Mouse (Mus musculus) CH12.LX (cell line): ENCODE results near the gene Cox6a1. TPM values are rescaled to one million over a fixed set of nuclear protein-coding genes. Genes with fewer than 3 reads are reported as not detected.

Experiments
- DNase-seq: peaks from one replicate; pipeline ENCODE4 v3.0.0-alpha.2; 2013; ENCODE audit errors: extremely low read depth
- H3K27ac ChIP-seq: 2 replicates; pipeline ENCODE4 v1.5.1; 2012; ENCODE audit warnings: low read depth, mild to moderate bottlenecking, control low read depth, moderate library complexity; ENCODE audit not compliant: insufficient read depth
- H3K27me3 ChIP-seq: replicated peaks from 2 replicates; pipeline ENCODE3; 2012; ENCODE audit warnings: inconsistent platforms
- H3K36me3 ChIP-seq, 2 experiments: replicated peaks in 1 of 2; 2 replicates each; pipeline versions ENCODE3 to v1.6.1; 2012; ENCODE audit warnings: inconsistent platforms in 1 of 2, low read length in 1 of 2, mild to moderate bottlenecking in 1 of 2, mixed read lengths in 1 of 2, moderate library complexity in 1 of 2; ENCODE audit not compliant: control insufficient read depth in 1 of 2, insufficient read depth in 1 of 2
- H3K4me1 ChIP-seq, 2 experiments: 2 replicates each; pipeline ENCODE4 v1.6.1; 2012; ENCODE audit warnings: inconsistent platforms in 1 of 2, moderate library complexity in 1 of 2; ENCODE audit not compliant: insufficient read depth in 2 of 2, control insufficient read depth in 1 of 2
- H3K4me2 ChIP-seq: 2 replicates; pipeline ENCODE4 v1.6.1; 2012; ENCODE audit warnings: low read depth, mild to moderate bottlenecking, control low read depth; ENCODE audit not compliant: poor library complexity, insufficient read depth, severe bottlenecking
- H3K4me3 ChIP-seq, 3 experiments: fragments of 150-350 bp in 1 of 3; sonication (generic) in 1 of 3; replicated peaks in 1 of 3; 2 replicates each; pipeline versions ENCODE3 to v1.5.1; 2011 to 2012; ENCODE audit warnings: low read depth in 2 of 3, low read length in 2 of 3, mild to moderate bottlenecking in 2 of 3, moderate library complexity in 2 of 3, control low read depth in 1 of 3, improper control_type of control experiment in 1 of 3, inconsistent platforms in 1 of 3, mixed read lengths in 1 of 3; ENCODE audit not compliant: poor library complexity in 1 of 3
- H3K79me2 ChIP-seq: replicated peaks from 2 replicates; pipeline ENCODE4 v1.6.1; 2012; ENCODE audit warnings: mild to moderate bottlenecking, moderate library complexity; ENCODE audit not compliant: control insufficient read depth, poor library complexity, insufficient read depth, severe bottlenecking; ENCODE audit errors: extremely low read depth
- H3K9ac ChIP-seq: 2 replicates; pipeline ENCODE4 v1.6.1; 2012; ENCODE audit warnings: low read depth, mild to moderate bottlenecking, control low read depth, moderate library complexity; ENCODE audit not compliant: insufficient read depth
- H3K9me3 ChIP-seq: replicated peaks from 2 replicates; pipeline ENCODE3; 2012; ENCODE audit warnings: low read length, inconsistent platforms, mixed read lengths
- BHLHE40 ChIP-seq: IDR thresholded peaks from 2 replicates; pipeline ENCODE4 v1.6.1; 2011; ENCODE audit warnings: mild to moderate bottlenecking, low read depth, low read length, improper control_type of control experiment
- CHD2 ChIP-seq: IDR thresholded peaks from 2 replicates; pipeline ENCODE4 v1.6.1; 2011; ENCODE audit warnings: low read length, improper control_type of control experiment
- CTCF ChIP-seq, 2 experiments: IDR thresholded peaks in 1 of 2; conservative IDR thresholded peaks in 1 of 2; 2 replicates each; pipeline ENCODE4 v1.5.1; 2011 to 2012; ENCODE audit warnings: low read depth in 2 of 2, low read length in 2 of 2, improper control_type of control experiment in 1 of 2, inconsistent platforms in 1 of 2, mild to moderate bottlenecking in 1 of 2, moderate library complexity in 1 of 2
- E2F4 ChIP-seq: IDR thresholded peaks from 2 replicates; pipeline ENCODE4 v1.6.1; 2011; ENCODE audit warnings: low read depth, low read length, improper control_type of control experiment; ENCODE audit not compliant: insufficient replicate concordance
- ELF1 ChIP-seq: IDR thresholded peaks from 2 replicates; pipeline ENCODE4 v1.6.1; 2014; ENCODE audit warnings: low read depth, mild to moderate bottlenecking, inconsistent platforms, low read length, improper control_type of control experiment
- EP300 ChIP-seq: IDR thresholded peaks from 2 replicates; pipeline ENCODE4 v1.6.1; 2011; ENCODE audit warnings: low read length, improper control_type of control experiment
- GABPA ChIP-seq: IDR thresholded peaks from 2 replicates; pipeline ENCODE4 v1.6.1; 2012; ENCODE audit warnings: low read depth, low read length, improper control_type of control experiment, inconsistent platforms; ENCODE audit not compliant: insufficient replicate concordance
- HCFC1 ChIP-seq: IDR thresholded peaks from 2 replicates; pipeline ENCODE4 v1.6.1; 2012; ENCODE audit warnings: low read depth, mild to moderate bottlenecking, inconsistent platforms, low read length, improper control_type of control experiment
- IRF4 ChIP-seq: IDR thresholded peaks from 2 replicates; pipeline ENCODE4 v1.6.1; 2014; ENCODE audit warnings: low read depth, mild to moderate bottlenecking, inconsistent platforms, low read length, improper control_type of control experiment
- JUN ChIP-seq: IDR thresholded peaks from 2 replicates; pipeline ENCODE4 v1.6.1; 2011; ENCODE audit warnings: low read depth, mild to moderate bottlenecking, low read length, improper control_type of control experiment, moderate library complexity; ENCODE audit not compliant: insufficient read depth
- JUND ChIP-seq: conservative IDR thresholded peaks from 2 replicates; pipeline ENCODE4 v1.6.1; 2011; ENCODE audit warnings: low read depth, low read length, improper control_type of control experiment
- KAT2A ChIP-seq: IDR thresholded peaks from 2 replicates; pipeline ENCODE4 v1.6.1; 2012; ENCODE audit warnings: low read length, improper control_type of control experiment, inconsistent platforms; ENCODE audit not compliant: insufficient replicate concordance
- MAX ChIP-seq: IDR thresholded peaks from 2 replicates; pipeline ENCODE4 v1.6.1; 2011; ENCODE audit warnings: low read length, improper control_type of control experiment
- MAZ ChIP-seq: IDR thresholded peaks from 2 replicates; pipeline ENCODE4 v1.6.1; 2012; ENCODE audit warnings: low read depth, mild to moderate bottlenecking, inconsistent platforms, low read length, improper control_type of control experiment, moderate library complexity
- MEF2A ChIP-seq: IDR thresholded peaks from 2 replicates; pipeline ENCODE4 v1.6.1; 2014; ENCODE audit warnings: low read depth, mild to moderate bottlenecking, inconsistent platforms, low read length, improper control_type of control experiment, borderline replicate concordance
- MXI1 ChIP-seq: IDR thresholded peaks from 2 replicates; pipeline ENCODE4 v1.6.1; 2011; ENCODE audit warnings: mild to moderate bottlenecking, low read depth, low read length, improper control_type of control experiment
- NELFE ChIP-seq: IDR thresholded peaks from 2 replicates; pipeline ENCODE4 v1.6.1; 2011; ENCODE audit warnings: low read depth, low read length, improper control_type of control experiment
- NRF1 ChIP-seq: IDR thresholded peaks from 2 replicates; pipeline ENCODE4 v1.6.1; 2014; ENCODE audit warnings: low read depth, mild to moderate bottlenecking, inconsistent platforms, low read length, improper control_type of control experiment, moderate library complexity
- POLR2A ChIP-seq: IDR thresholded peaks from 2 replicates; pipeline ENCODE4 v1.6.1; 2011; ENCODE audit warnings: low read depth, mild to moderate bottlenecking, improper control_type of control experiment, low read length
- POLR2AphosphoS2 ChIP-seq: IDR thresholded peaks from 2 replicates; pipeline ENCODE4 v1.6.1; 2011; ENCODE audit warnings: low read depth, low read length, improper control_type of control experiment
- SIN3A ChIP-seq: IDR thresholded peaks from 2 replicates; pipeline ENCODE4 v1.6.1; 2012; ENCODE audit warnings: low read length, improper control_type of control experiment, inconsistent platforms
- TBP ChIP-seq: conservative IDR thresholded peaks from 2 replicates; pipeline ENCODE4 v1.6.1; 2011; ENCODE audit warnings: low read depth, low read length, improper control_type of control experiment
- TCF12 ChIP-seq: IDR thresholded peaks from 2 replicates; pipeline ENCODE4 v1.6.1; 2014; ENCODE audit warnings: low read depth, mild to moderate bottlenecking, inconsistent platforms, low read length, improper control_type of control experiment
- USF2 ChIP-seq: conservative IDR thresholded peaks from 2 replicates; pipeline ENCODE4 v1.6.1; 2011; ENCODE audit warnings: low read depth, low read length, improper control_type of control experiment
- ZMIZ1 ChIP-seq: IDR thresholded peaks from 2 replicates; pipeline ENCODE4 v1.6.1; 2012; ENCODE audit warnings: low read depth, mild to moderate bottlenecking, inconsistent platforms, low read length, improper control_type of control experiment
- ZNF384 ChIP-seq: IDR thresholded peaks from 2 replicates; pipeline ENCODE4 v1.6.1; 2012; ENCODE audit warnings: low read depth, low read length, improper control_type of control experiment, inconsistent platforms
- dilution Hi-C: fragments of 300-500 bp; cut with MboI; formaldehyde crosslinking; loops from 2 replicates; pipeline ENCODE4 v1.14.3; 2020; ENCODE audit warnings: low sequenced_read_pairs; ENCODE audit not compliant: extremely low pct_unique_long_range_greater_than_20kb, extremely low pct_ligation_motif_present
- in situ Hi-C: fragments of 300-500 bp; cut with MboI; formaldehyde crosslinking; loops from 3 replicates; pipeline ENCODE4 v1.14.3; 2019; ENCODE audit warnings: low sequenced_read_pairs, low pct_ligation_motif_present, low pct_unique_long_range_greater_than_20kb, mixed read lengths
- polyA plus RNA-seq: library from polyadenylated mRNA; unstranded; fragments of >175 nt; gene quantifications from 2 replicates; pipeline ENCODE4 v1.2.1, GENCODE M21; 2012; ENCODE audit warnings: low read depth; ENCODE audit not compliant: insufficient read length
- total RNA-seq, 2 experiments: library from RNA; depleted of rRNA; stranded (reverse); fragments of 300-350 nt in 1 of 2; fragments of >200 nt in 1 of 2; gene quantifications; 2 replicates each; pipeline ENCODE4 v1.2.3; 2012 to 2014

The Cox6a1 gene
- total and polyA plus RNA-seq, 3 experiments: 257 to 673 (median 612) TPM

DNA sequence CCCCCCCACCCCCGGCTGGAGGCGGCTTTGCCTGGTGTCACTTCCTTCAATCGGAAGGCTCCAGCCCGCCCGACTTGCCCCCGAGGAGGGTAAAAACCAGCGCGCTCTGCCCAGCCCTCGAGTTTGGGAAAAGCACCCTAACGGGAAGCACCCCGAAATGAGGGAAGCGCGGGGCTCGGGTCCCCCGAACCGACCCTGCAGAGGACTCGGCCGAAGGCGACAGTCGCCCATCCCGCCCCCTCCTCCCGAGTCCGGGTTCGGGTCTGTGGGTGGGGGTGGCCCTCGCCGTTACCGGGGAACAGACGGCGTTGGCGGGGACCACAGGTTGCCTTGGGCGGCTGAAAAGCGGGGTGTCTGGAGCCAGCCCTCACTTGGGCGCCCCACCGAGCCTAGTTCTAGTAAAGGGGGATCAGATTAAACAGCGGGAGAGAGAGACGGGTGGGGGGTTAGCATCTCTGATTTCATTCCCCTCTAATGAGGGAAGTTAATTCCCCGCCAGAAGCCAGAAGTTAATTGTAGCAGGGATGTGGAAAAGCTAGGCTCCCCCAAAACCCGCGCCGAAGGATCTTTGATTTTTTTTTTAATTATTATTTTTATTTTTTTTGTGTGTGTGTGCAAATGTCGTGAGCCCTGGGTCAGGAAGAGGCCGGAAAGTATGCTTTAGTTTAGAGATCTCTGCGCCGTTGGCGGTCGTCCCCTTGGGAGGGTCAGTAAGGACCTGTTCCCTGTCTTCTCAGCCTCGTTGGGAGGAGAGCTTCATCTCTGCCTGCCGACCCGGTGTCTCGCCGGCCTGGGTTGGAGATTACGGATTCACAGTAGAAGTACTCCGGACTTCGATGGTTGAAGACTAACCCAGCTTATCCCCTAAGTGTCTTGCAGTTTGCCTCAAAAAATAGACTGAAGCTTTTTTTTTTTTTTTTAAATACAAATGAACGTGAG is 20.9 kb downstream of the Cox6a1 start:
- H3K9ac ChIP-seq: peak overlapping the region; percentile 91
- no peak for TF ChIP-seq KAT2A
- TF ChIP-seq TCF12: no peak
- TF ChIP-seq JUN: no peak
- TF ChIP-seq POLR2A: no peak
- TF ChIP-seq CTCF (conservative IDR thresholded peaks at IDR 0.05 in 1 of 2, IDR thresholded peaks at IDR 0.05 in 1 of 2; ENCODE audit: low read depth in 2 of 2, low read length in 2 of 2): no peak
- no peak for TF ChIP-seq ZMIZ1
- TF ChIP-seq USF2: no peak
- no peak for TF ChIP-seq SIN3A
- no peak for TF ChIP-seq POLR2AphosphoS2
- no peak for TF ChIP-seq IRF4
- TF ChIP-seq MAX: no peak
- no peak for TF ChIP-seq NELFE
- TF ChIP-seq NRF1: no peak
- TF ChIP-seq GABPA: no peak
- no peak for TF ChIP-seq BHLHE40
- no peak for TF ChIP-seq ELF1
- TF ChIP-seq EP300: no peak
- H3K9me3 ChIP-seq: no peaks in the 10 kb centered on the region
- no peak for DNase-seq
- H3K4me1 ChIP-seq: peaks cover 4 to 47% of the 10 kb centered on the region in 2 experiments; a peak in 3 of 4 replicates
- peak overlapping the region; percentile 84 for H3K4me2 ChIP-seq
- in situ Hi-C loops (no loop called here), dilution Hi-C loops (no loop called here)
- H3K36me3 ChIP-seq: peaks cover 24 to 42% of the 10 kb centered on the region in 2 experiments
- H3K27ac ChIP-seq: peak overlapping the region; percentile 10; the same call in 1 of the 2 replicates
- no peaks in the 10 kb centered on the region for H3K27me3 ChIP-seq
- peaks cover 53% of the 10 kb centered on the region for H3K79me2 ChIP-seq
- peak overlapping the region; percentile 73 to 100 (median 91) for H3K4me3 ChIP-seq

DNA sequence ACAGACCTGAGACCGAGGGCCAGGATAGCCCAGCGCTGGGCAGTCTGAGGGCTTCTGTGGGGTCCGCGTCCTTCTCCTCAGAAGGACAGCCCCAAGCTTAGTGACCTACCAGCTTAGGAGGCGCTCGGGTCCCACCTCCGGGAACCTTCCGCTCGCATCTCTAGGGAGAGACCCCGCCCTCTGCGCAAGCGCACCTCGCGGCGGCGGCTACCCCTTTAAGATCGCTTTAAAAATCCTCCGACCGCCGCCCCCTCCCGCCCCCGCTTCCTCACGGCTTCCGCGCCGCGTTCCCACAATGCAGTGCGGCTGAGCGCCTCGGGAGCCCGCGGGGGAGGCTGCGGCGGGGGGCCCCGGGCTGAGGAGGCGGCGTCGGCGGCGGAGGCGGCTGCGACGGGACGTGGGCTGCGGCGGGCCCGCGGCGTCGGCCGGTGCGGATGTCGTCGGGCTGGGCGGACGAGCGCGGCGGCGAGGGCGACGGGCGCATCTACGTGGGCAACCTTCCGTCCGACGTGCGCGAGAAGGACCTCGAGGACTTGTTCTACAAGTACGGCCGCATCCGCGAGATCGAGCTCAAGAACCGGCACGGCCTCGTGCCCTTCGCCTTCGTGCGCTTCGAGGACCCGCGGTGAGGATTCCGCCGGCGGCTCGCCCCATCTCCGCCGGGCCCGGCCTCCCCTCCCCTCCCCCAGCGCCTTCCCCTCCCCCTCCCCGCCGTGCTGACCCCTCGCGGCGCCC is 21.7 kb downstream of the Cox6a1 start, which contains the start of gene Srsf9:
Srsf9 (plus strand) TSS at position 303 of the 735 bp plus-strand sequence.
- dilution Hi-C loops (no loop called here), in situ Hi-C loops (no loop called here)
- peak within 1 kb of the TSS; percentile 91 for H3K9ac ChIP-seq
- H3K4me2 ChIP-seq: peak within 1 kb of the TSS; percentile 84
- peak within 1 kb of the TSS; percentile 87 to 100 (median 91) for H3K4me3 ChIP-seq
- peaks cover 46% of the 10 kb centered on the region for H3K79me2 ChIP-seq
- peaks cover 4 to 39% of the 10 kb centered on the region in 2 experiments; a peak in 3 of 4 replicates for H3K4me1 ChIP-seq
- H3K36me3 ChIP-seq: peaks cover 17 to 34% of the 10 kb centered on the region in 2 experiments
- no peaks in the 10 kb centered on the region for H3K9me3 ChIP-seq
- peak within 1 kb of the TSS; percentile 93 for H3K27ac ChIP-seq
- DNase-seq: peak; percentile 90
- no peaks in the 10 kb centered on the region for H3K27me3 ChIP-seq
- TF ChIP-seq ZMIZ1: peak; percentile 58; the same call in 1 of the 2 replicates
- TF ChIP-seq E2F4: no peak
- no peak for TF ChIP-seq BHLHE40
- TF ChIP-seq TBP: 0 out of 2 replicates have a peak, but pooled peaks have one; percentile 35
- no peak for TF ChIP-seq ZNF384
- TF ChIP-seq GABPA: no peak
- TF ChIP-seq IRF4: 0 out of 2 replicates have a peak, but pooled peaks have one; percentile 36
- TF ChIP-seq NRF1: peak; percentile 93
- peak; percentile 77 for TF ChIP-seq POLR2A
- TF ChIP-seq SIN3A: peak; percentile 78; the same call in 1 of the 2 replicates
- no peak for TF ChIP-seq JUND
- TF ChIP-seq CHD2: peak; percentile 70
- 0 out of 2 replicates have a peak, but pooled peaks have one; percentile 35 for TF ChIP-seq MXI1
- peak; percentile 87 for TF ChIP-seq ELF1
- TF ChIP-seq MEF2A: peak; percentile 39; the same call in 1 of the 2 replicates
- peak; percentile 96 for TF ChIP-seq MAZ
- peak; percentile 68 for TF ChIP-seq TCF12
- peak; percentile 71 for TF ChIP-seq HCFC1
- TF ChIP-seq NELFE: peak; percentile 70; the same call in 1 of the 2 replicates
